Mouse (Mus musculus): Measurements from ENCODE around the gene Vps54.
"Not testable (repeated sequence)": the region's sequence is repeated elsewhere in the genome, so short reads cannot be mapped to it uniquely, and the experiment has no call there.

The Vps54 gene

DNA sequence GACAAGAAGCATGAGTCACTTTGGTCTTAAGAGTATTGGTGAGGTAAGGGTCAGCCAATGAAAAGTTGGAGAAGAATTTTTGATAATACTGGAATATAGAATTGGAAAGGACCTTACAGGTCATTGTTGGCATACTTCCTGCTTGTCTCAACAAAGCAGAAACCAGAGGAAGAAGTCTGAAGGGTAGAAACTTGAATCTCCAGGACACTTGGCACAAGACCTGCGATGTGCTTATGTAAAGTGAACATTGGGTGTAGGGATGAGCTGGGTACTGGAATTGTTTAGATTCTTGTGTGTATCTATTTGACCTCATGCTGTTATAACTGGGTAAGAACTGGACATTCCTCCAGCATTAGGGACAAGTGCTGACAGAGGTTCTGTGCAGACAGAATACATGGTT lies 2.3 kb downstream of the Vps54 start:
- no peak for DNase-seq (ENCODE audit: low spot score)

GRCm38 (mm10) chr11:21247203-21247865 lies 8.3 kb downstream of the Vps54 start:
- no peak for DNase-seq (ENCODE audit: low spot score)

- DNase-seq (ENCODE audit: low spot score): no peak
These were observed 8.9 kb downstream of the Vps54 start for GRCm38 (mm10) chr11:21247940-21248339.

- DNase-seq (ENCODE audit: low spot score): peak; percentile 83
These were observed 11.3 kb downstream of the Vps54 start for GRCm38 (mm10) chr11:21250366-21250765.

GRCm38 (mm10) chr11:21258611-21259010 lies 19.5 kb downstream of the Vps54 start:
- not testable (repeated sequence) for DNase-seq (ENCODE audit: low spot score)

GRCm38 (mm10) chr11:21265423-21265822 lies 26.3 kb downstream of the Vps54 start:
- DNase-seq (ENCODE audit: low spot score): no peak

GRCm38 (mm10) chr11:21276151-21276550 lies 37.1 kb downstream of the Vps54 start:
- DNase-seq (ENCODE audit: low spot score): no peak

- DNase-seq (ENCODE audit: low spot score): no peak
These were observed 47.3 kb downstream of the Vps54 start for GRCm38 (mm10) chr11:21286391-21286790.

DNA sequence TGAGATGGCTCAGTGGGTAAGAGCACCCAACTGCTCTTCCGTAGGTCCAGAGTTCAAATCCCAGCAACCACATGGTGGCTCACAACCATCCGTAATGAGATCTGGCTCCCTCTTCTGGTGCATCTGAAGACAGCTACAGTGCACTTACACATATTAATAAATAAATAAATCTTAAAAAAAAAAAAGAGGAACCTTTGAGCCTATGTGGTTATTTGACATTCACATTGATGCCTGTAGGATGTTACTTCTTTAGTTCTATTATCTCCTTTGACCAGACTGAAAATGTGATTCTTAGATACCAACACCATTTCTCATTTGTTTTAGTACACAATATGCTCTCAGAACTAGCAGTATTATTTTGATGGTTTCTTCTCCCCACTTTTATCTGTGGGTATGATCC lies 49.1 kb downstream of the Vps54 start:
- not testable (repeated sequence) for DNase-seq (ENCODE audit: low spot score)

DNA sequence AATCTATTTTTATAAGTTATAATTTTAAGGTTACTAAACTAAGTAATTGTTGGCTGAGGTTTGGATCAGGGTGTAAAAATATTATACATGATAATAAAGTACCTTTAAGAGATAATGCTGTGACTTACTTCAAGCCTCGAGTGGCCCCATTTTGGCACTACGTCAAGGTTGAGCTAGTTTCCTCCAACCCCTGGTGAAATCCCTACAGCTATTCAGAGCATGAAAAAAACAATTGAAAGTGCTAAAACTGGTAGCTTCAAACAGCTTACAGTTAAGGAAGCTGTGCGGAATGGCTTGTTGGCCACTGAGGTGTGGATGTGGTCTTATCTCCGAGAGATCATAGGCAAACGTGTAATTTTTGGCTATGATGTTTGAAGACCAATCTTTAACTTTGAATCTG lies 56.4 kb downstream of the Vps54 start:
- DNase-seq (ENCODE audit: low spot score): no peak

- no peak for DNase-seq (ENCODE audit: low spot score)
These were observed 64.5 kb downstream of the Vps54 start for GRCm38 (mm10) chr11:21303619-21304018.

DNA sequence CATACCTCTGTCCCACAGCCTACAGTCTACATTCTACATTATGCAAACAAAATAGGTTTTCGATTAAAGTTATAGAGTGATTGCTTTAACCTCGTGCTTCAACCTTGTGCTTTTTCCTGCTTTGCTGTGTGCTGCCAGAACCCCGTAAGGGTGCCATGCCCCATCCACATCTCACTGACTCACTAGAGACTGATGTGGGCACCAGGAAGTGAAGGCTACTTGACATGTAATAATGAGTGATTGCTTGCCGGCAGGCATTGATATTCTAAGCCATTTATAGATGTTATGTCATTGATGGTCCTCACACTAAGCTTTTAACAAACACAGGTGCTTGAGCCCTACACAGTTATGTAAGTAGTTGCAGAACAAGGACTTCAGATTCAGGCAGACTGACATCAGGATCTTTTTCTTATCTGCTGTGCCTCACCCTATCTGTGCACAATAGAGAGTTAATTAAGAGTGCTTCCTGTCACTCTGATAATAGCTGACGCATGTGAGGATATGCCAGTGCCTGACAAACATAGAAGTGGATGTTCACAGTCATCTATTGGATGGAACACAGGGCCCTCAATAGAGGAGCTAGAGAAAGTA lies 68.1 kb downstream of the Vps54 start:
- DNase-seq (ENCODE audit: low spot score): no peak

DNA sequence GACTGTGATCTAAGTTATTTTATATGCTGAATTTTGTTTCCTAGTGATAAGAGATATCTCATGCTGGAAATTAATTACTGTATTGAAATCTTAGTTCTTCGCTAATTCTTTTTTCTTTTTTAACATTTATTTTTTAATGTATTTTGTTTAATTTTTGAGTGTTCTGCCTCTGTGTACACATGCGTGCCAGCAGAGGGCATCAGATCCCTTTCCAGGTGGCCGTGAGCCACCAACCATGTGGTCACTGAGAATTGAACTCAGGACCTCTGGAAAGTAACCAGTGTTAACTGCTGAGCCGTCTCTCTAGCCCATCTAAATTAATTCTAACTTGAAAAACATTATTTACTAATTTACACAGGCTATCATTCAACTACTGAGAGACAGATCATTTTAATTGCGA lies 69.0 kb downstream of the Vps54 start:
- peak; percentile 22 for DNase-seq (ENCODE audit: low spot score)

GRCm38 (mm10) chr11:21309516-21309915 lies 70.4 kb downstream of the Vps54 start:
- no peak for DNase-seq (ENCODE audit: low spot score)

DNA sequence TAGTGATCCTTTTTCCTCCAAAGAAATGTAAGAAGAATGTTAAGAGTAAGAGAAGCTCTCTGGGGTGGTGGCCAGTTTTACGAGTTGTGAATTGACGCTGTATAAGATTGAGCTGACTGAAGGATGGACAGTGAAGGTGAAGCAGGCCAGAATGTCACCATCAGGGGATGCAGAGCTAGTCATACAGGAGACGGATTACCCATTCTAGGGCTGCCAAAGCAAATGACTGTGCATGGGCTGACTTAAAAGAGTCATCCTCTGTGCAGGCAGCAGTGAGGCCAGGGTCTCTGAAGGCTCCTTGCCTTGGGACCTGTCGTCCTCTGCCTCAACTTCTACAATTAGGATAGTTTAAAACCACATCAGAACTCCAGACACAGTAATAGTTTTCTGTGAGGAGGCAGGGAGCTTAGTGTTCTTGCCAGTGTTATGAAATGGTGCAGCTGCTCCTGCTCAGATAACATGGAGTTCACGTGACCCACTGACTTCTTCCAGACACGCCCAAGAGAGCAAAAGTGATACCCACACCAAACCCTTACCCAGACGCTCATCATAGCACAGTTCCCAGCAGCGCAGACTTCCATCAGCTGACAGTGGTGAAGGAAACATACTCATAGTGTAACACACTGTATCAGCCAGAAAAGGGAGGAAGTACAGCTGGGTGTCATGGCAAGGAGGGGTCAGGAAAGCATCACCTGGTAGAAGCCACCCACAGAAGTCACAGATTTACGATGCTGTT lies 75.0 kb downstream of the Vps54 start:
- no peak for DNase-seq (ENCODE audit: low spot score)

GRCm38 (mm10) chr11:21321577-21321976 lies 82.5 kb downstream of the Vps54 start:
- peak; percentile 14 for DNase-seq (ENCODE audit: low spot score)

GRCm38 (mm10) chr11:21322349-21322748 lies 83.3 kb downstream of the Vps54 start:
- DNase-seq (ENCODE audit: low spot score): no peak

GRCm38 (mm10) chr11:21325781-21326180 lies 86.7 kb downstream of the Vps54 start:
- DNase-seq (ENCODE audit: low spot score): no peak

GRCm38 (mm10) chr11:21326770-21327169 lies 87.7 kb downstream of the Vps54 start:
- DNase-seq (ENCODE audit: low spot score): no peak

DNA sequence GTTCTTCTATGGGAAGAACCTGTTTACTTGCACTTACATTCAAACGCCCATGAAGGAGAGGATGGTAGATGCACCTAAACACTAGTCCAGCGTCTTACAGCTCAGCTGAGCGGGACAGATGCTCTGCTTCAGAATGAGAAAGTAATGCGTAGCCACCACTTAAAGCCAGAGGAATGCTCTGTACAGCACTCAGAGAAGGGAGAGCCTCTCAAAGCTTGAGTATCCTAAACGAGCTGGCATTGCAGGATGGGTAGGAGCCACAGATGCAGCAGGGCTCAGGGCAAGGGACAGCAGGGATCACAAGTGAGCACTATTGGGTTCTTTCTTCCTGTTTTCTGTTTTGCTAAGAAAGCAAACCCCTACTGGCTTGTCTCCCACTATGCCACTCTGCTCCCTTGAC lies 88.4 kb downstream of the Vps54 start:
- DNase-seq (ENCODE audit: low spot score): peak; percentile 26

DNA sequence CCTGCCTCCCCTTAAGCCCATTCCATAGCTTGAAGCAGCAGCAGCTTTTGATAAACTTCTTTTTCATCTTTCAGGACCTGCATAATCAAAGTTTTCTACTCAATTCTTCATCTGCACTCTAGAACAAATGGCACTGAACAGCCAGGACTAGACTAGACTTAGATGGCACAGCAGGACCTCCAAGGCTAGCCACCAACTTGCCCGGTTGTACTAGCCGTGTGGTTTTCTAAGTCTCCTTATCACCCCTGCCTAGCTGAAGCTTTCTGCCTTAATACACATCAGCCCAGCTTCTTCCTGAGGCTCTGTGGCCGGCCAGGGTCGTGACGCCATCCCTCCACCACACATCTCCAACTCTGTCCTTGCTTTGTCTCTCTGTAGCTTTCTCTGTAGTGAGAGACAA lies 89.1 kb downstream of the Vps54 start:
- DNase-seq (ENCODE audit: low spot score): no peak

GRCm38 (mm10) chr11:21332639-21333295 lies 93.7 kb downstream of the Vps54 start:
- no peak for DNase-seq (ENCODE audit: low spot score)

GRCm38 (mm10) chr11:21337855-21338254 lies 98.8 kb downstream of the Vps54 start:
- no peak for DNase-seq (ENCODE audit: low spot score)

Data from lung, postnatal 25 days (tissue).